Mouse (Mus musculus) small intestine, adult 2 months (tissue): ENCODE data around the gene Pde8b.

ENCODE experiments used
- CTCF ChIP-seq: fragments of 200-500 bp; IDR thresholded peaks from 2 replicates; pipeline ENCODE4 v1.5.1; 2012; ENCODE audit warnings: low read depth, mild to moderate bottlenecking, control low read depth, inconsistent platforms, low read length, moderate library complexity, mixed read lengths; ENCODE audit not compliant: insufficient replicate concordance, insufficient read length; ENCODE audit errors: extremely low read depth
- POLR2A ChIP-seq: fragments of 200-500 bp; IDR thresholded peaks from 2 replicates; pipeline ENCODE4 v1.6.1; 2012; ENCODE audit warnings: low read depth, mild to moderate bottlenecking, control low read depth, inconsistent platforms, low read length, moderate library complexity

DNA sequence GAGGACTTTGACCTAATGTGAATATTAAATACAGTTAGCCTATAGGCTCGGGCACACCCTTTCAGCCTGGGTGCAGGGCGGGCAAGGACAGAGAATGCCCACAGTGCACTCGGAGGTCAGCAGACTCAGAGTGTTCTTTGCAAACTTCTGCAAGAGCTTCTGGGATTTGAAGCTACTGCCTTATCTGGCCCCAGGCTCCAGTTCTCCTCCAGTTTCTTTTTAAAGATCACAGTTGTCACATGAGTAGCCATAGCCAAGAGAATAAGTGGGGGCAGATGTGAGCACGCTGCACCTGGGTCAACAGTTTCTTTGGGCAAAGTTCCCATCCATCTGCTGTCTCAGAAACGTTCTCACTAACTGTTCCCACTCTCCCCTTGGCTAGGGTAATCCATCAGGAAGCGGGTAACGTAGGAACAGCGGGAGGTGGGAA is 162.8 kb downstream of the Pde8b start:
- TF ChIP-seq POLR2A (no peak), CTCF (no peak)
